Mouse (Mus musculus): ENCODE data around the gene Gstp1. TPM values are rescaled to one million over a fixed set of nuclear protein-coding genes. Genes with fewer than 3 reads are reported as not detected.

The Gstp1 gene
- polyA plus RNA-seq, 1 experiment, result 307 TPM

DNA sequence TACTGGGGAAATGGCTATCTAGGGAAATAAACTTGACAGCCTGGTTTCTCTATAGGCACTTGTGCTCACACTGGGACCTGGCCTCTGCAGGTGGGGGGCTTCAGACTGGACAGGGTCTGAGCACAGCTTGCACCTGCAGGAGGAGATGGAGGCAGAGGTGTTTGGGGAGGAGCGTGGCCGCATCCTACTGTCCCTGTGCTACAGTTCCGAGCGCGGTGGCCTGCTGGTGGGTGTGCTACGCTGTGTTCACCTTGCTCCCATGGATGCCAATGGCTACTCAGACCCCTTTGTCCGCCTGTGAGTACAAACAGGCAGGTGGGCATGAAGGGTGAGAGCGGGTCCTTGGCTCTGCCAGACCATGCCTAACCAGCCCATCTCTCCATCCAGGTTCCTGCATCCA, 31.8 kb downstream of the Gstp1 start:
- DNase-seq (ENCODE audit: low read depth), result no peak
- TF ChIP-seq CTCF (IDR thresholded peaks at IDR 0.05; ENCODE audit: borderline replicate concordance, extremely low read depth, insufficient read depth, insufficient read length) (no peak), POLR2A (IDR thresholded peaks at IDR 0.05; ENCODE audit: borderline replicate concordance, extremely low read depth, insufficient read depth, insufficient read length, poor library complexity, severe bottlenecking) (no peak)

DNA sequence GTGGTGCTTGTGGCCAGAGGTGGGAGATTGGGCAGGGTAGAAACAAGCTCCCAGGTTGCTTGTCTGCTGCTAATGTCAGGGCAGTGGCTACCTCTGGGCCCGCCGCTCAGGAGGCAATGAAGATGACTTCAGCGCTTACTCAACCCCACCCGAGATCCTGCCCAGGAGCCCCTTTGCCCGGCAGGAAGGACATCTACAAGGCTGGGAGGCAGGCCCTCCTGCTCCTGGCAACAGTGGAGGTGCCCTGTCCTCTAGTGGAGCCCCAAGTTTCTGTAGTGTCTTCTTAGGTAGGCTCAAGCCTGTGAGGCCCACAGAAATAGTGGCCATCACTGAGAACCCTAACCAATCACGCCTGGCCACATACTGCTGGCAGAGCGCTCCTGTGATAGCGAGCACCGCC, 32.7 kb downstream of the Gstp1 start:
- no peak for DNase-seq (ENCODE audit: low read depth)
- TF ChIP-seq CTCF (IDR thresholded peaks at IDR 0.05; ENCODE audit: borderline replicate concordance, extremely low read depth, insufficient read depth, insufficient read length), result no peak

DNA sequence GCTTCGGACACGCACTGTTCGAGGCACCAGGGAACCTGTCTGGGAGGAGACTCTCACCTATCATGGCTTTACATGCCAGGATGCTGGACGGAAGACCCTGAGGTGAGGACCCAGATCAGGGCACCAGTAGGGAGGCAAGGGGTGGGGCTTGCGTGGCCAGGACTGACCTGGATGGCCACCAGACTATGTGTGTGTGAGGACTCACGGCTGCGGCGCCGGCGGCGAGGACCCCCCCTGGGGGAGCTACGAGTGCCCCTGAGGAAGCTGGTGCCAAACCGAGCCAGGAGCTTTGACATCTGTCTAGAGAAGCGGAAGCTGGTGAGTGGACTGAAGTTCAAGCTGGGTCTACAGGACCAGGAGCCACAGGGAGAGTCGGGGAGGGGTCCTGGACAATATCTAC, 33.5 kb downstream of the Gstp1 start:
- no peak for DNase-seq (ENCODE audit: low read depth)

DNA sequence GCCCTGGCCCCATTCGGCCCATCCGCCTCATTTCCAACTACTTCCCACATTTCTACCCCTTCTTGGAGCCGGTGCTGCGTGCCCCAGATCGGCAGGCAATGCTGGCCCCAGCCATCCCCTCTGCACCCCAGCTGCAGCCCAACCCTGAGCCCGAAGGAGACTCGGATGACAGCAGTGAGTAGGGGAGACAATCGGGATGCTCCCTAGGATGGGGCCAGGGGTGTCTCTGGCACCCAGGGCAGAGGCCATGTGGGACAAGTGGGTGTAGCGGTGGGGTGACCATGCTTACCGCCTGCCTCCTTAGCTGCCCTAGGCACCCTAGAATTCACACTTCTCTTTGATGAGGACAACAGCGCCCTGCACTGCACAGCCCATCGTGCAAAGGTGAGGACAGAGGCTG, 34.1 kb downstream of the Gstp1 start:
- TF ChIP-seq CTCF (IDR thresholded peaks at IDR 0.05; ENCODE audit: borderline replicate concordance, extremely low read depth, insufficient read depth, insufficient read length) (no peak), POLR2A (IDR thresholded peaks at IDR 0.05; ENCODE audit: borderline replicate concordance, extremely low read depth, insufficient read depth, insufficient read length, poor library complexity, severe bottlenecking) (no peak)
- DNase-seq (ENCODE audit: low read depth), result no peak

More for the DNA sequence above, 33.5 kb downstream of the Gstp1 start:
- no peak for TF ChIP-seq POLR2A (IDR thresholded peaks at IDR 0.05; ENCODE audit: borderline replicate concordance, extremely low read depth, insufficient read depth, insufficient read length, poor library complexity, severe bottlenecking)

DNA sequence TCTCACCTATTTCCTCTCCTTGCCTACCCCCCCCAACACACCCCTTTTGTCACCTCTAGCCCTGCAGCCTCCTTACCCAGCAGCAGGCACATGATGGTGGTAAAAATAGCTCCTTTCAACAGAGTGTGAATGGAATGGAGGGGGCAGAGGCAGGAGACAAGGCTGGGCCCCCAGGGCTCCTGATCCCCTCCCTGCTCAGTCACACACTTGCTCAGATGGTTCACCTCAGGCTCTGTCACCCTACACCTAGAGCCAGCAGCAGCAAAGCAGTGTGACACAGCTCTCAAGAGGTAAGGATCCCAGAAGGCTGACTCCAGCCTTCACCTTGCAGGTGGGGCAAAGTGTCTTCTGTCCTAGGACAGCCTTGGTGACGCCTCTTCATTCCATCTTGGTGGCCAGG, 34.7 kb downstream of the Gstp1 start, which contains the start of gene Doc2g:
TSS of gene Doc2g (plus strand) at position 202 of the 400 bp plus-strand sequence.
- no peak for DNase-seq (ENCODE audit: low read depth)
- TF ChIP-seq CTCF (IDR thresholded peaks at IDR 0.05; ENCODE audit: borderline replicate concordance, extremely low read depth, insufficient read depth, insufficient read length) (no peak), POLR2A (IDR thresholded peaks at IDR 0.05; ENCODE audit: borderline replicate concordance, extremely low read depth, insufficient read depth, insufficient read length, poor library complexity, severe bottlenecking) (no peak)

DNA sequence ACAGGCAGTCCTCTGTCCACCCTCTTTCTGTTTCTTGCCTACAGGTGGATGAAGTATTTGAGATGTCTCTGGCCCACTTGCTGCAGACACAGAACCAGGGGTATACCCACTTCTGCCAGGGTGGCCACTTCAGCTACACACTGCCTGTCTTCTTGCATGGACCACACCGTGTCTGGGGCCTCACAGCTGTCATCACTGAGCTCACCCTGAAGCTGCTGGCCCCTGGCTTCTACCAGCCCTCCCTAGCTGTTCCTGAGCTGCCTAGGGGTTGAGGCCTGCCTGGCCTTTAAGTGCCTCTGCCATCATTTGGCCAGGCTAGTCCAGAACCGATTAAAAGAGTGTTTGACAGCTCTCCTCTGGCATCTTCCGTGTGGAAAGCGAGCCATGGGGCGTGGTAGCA, 36.0 kb downstream of the Gstp1 start:
- no peak for DNase-seq (ENCODE audit: low read depth)
- no peak for TF ChIP-seq POLR2A (IDR thresholded peaks at IDR 0.05; ENCODE audit: borderline replicate concordance, extremely low read depth, insufficient read depth, insufficient read length, poor library complexity, severe bottlenecking)
- TF ChIP-seq CTCF (IDR thresholded peaks at IDR 0.05; ENCODE audit: borderline replicate concordance, extremely low read depth, insufficient read depth, insufficient read length), result no peak

DNA sequence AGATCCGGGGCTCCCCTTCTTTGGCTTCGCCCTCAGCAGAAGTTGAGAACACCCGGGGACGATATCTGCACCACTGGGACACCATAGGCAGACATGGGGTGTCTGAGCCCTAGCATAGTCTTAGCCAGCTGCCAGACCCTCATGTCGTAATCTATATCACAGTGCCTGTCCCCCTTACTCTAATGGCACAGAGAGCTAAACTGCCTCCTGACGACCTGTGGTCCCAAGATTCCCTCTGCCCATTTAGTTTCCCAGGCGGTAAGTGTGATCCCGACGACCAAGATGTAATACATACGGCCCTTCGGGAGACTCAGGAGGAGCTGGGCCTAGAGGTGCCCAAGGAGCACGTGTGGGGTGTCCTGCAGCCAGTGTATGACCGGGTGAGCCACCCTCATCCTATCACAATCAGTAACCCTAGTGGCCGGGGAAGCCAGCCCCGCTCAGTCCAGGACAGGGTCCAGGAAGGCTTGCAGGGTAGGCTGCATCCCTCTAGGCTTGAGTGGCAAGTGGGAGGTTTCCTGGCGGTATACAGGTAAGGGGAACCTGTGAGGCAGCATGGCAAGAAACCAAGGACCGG, 36.7 kb downstream of the Gstp1 start:
- no peak for TF ChIP-seq CTCF (IDR thresholded peaks at IDR 0.05; ENCODE audit: borderline replicate concordance, extremely low read depth, insufficient read depth, insufficient read length)
- TF ChIP-seq POLR2A (IDR thresholded peaks at IDR 0.05; ENCODE audit: borderline replicate concordance, extremely low read depth, insufficient read depth, insufficient read length, poor library complexity, severe bottlenecking), result no peak
- no peak for DNase-seq (ENCODE audit: low read depth)

DNA sequence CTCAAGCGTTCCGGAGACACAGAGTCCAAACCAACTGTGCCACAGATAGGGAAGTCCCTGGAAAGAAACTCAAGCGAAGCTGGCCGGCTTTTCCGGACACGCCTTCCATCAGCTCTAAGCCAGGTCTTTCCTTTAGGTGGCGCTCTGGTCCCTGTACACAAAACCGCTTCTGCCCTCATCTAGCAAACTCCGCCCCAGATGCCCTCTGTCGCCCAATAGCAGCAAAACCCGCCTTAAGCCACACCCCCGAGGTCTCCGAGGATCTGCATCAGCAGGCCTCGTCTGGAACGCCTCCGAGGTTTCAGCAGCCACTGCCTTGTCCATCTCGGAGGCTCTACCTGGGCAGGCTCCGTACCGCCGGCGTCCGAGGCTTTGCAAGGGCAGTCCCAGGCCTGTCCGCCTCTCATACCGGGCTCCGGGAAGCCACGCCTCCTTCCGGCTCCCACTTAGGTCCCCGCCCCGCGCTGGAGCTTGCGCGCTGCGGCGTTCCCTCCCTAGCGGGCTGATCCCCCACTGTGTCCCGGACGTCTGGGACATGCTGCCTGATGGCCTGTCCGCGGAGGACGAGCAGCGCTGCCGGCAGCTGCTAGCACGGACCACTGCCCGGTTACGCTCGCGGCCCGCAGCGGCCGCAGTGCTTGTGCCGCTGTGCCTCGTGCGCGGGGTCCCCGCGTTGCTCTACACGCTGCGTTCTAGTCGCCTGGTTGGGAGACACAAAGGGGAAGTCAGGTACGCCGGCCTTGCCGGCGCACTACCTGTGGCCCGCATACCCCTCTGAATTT, 37.5 kb downstream of the Gstp1 start, which contains the start of the genes Nudt8 and Gm49405:
TSS of gene Nudt8 (plus strand) at position 462 of the 782 bp plus-strand sequence.
TSS of gene Gm49405 (plus strand) at position 508 of the 782 bp plus-strand sequence.
- peak; percentile 99 for DNase-seq (ENCODE audit: low read depth)
- peak; percentile 77 for TF ChIP-seq POLR2A (IDR thresholded peaks at IDR 0.05; ENCODE audit: borderline replicate concordance, extremely low read depth, insufficient read depth, insufficient read length, poor library complexity, severe bottlenecking)
- TF ChIP-seq CTCF (IDR thresholded peaks at IDR 0.05; ENCODE audit: borderline replicate concordance, extremely low read depth, insufficient read depth, insufficient read length), result peak; percentile 89

DNA sequence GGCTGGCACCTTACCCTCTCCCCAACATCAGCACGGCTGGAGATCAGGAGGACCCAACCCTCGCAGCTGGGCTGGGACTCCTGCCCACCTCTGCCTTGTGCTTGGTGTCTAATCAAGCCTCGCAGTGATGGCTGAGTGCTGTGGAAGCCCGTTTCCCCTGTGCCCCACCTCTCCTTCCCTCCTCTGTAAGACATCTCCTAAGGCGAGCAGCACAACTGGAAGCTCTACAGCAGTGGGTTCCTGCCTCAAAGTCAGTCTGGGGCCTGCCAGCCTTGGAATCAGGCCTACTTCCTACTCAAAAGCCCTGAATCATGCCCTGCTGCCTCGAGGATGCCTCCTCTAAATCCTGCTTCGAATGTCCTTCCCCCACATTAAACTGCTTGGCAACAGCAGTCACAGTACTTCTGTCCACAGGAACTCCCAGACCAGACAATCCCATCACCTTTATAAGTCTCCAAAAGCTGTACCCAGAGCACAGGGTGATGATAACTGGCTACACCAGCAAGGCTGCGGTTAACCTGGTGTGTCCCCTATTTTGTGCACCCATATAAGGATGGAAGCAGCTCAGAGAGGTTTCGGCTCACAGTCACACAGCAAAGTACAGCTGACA, 38.6 kb downstream of the Gstp1 start:
- TF ChIP-seq CTCF (IDR thresholded peaks at IDR 0.05; ENCODE audit: borderline replicate concordance, extremely low read depth, insufficient read depth, insufficient read length) (no peak), POLR2A (IDR thresholded peaks at IDR 0.05; ENCODE audit: borderline replicate concordance, extremely low read depth, insufficient read depth, insufficient read length, poor library complexity, severe bottlenecking) (no peak)
- no peak for DNase-seq (ENCODE audit: low read depth)

DNA sequence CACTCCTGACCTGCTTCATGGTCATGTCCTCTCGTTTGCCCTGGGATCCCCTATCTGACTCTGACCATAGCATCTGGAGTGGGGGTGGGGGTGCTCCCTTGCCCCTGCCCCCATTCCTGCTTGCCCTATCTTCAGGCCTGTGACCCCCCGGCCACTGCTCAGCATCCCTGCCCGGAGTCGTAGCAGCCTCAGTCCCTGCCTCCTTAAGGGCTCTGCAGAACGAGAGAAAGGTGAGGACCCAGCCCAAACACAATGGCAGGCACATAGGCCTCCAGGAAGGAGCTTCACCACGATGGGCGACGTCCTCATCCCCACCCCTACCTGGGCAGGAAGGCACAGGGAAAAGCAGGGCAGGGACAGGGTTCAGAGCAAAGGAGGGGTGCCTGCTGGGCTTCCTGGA, 39.5 kb downstream of the Gstp1 start:
- DNase-seq (ENCODE audit: low read depth), result no peak
- TF ChIP-seq CTCF (IDR thresholded peaks at IDR 0.05; ENCODE audit: borderline replicate concordance, extremely low read depth, insufficient read depth, insufficient read length) (no peak), POLR2A (IDR thresholded peaks at IDR 0.05; ENCODE audit: borderline replicate concordance, extremely low read depth, insufficient read depth, insufficient read length, poor library complexity, severe bottlenecking) (no peak)

DNA sequence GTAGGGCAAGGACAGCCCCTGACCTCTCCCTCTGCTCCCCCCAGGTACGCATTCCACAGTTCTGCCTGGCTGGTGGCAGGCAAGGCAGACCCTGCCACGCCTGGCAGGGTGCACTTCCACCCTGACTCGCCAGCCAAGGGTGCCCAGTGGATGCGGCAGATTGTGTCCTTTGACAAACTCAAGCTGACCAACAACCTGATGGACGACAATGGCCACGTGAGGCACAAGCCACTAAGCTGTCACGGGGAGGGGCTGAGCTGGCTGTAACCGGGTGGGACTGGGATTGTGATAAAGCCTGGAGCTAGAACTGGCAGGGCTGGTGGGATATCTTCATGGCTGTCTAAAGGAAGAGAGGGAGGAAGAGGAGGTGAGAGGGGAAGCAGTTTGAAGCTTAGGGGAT, 40.6 kb downstream of the Gstp1 start:
- TF ChIP-seq POLR2A (IDR thresholded peaks at IDR 0.05; ENCODE audit: borderline replicate concordance, extremely low read depth, insufficient read depth, insufficient read length, poor library complexity, severe bottlenecking), result no peak
- TF ChIP-seq CTCF (IDR thresholded peaks at IDR 0.05; ENCODE audit: borderline replicate concordance, extremely low read depth, insufficient read depth, insufficient read length), result no peak
- DNase-seq (ENCODE audit: low read depth), result no peak
